Mouse (Mus musculus) left cerebral cortex, adult 9 months (tissue): ENCODE data around the gene Zfyve27.

Source experiments
- DNase-seq, 2 experiments: peaks; one replicate each; pipeline ENCODE4 v3.0.0; 2022; ENCODE audit warnings: low spot score in 2 of 2

Gene Zfyve27

GRCm38 (mm10) chr19:42142757-42143156 is 21.0 kb upstream of the Zfyve27 start:
- no peak for DNase-seq

GRCm38 (mm10) chr19:42144067-42144466 is 19.7 kb upstream of the Zfyve27 start:
- no peak for DNase-seq

- peak in 1 of 2 experiments; percentile 92 for DNase-seq
These were observed 19.1 kb upstream of the Zfyve27 start for GRCm38 (mm10) chr19:42144541-42145167.

- no peak for DNase-seq
These were observed 18.5 kb upstream of the Zfyve27 start for GRCm38 (mm10) chr19:42145210-42145609.

GRCm38 (mm10) chr19:42145731-42146130 is 18.0 kb upstream of the Zfyve27 start:
- DNase-seq, result no peak

- no peak for DNase-seq
These were observed 17.3 kb upstream of the Zfyve27 start for GRCm38 (mm10) chr19:42146276-42147010.

- DNase-seq, result peak in 1 of 2 experiments; percentile 42
These were observed 16.5 kb upstream of the Zfyve27 start, which contains the start of gene Marveld1 for GRCm38 (mm10) chr19:42147170-42147768. Gene Marveld1, plus strand, starts transcription at chr19:42147400.

GRCm38 (mm10) chr19:42147769-42148568 is 15.8 kb upstream of the Zfyve27 start:
- peak in 1 of 2 experiments; percentile 68 for DNase-seq

GRCm38 (mm10) chr19:42148569-42148860 is 15.2 kb upstream of the Zfyve27 start:
- no peak for DNase-seq

- DNase-seq, result peak; percentile 53 to 92
These were observed 11.8 kb upstream of the Zfyve27 start for GRCm38 (mm10) chr19:42151990-42152389.

- DNase-seq, result no peak
These were observed 6.1 kb upstream of the Zfyve27 start for GRCm38 (mm10) chr19:42157493-42158237.

GRCm38 (mm10) chr19:42158246-42159017 is 5.3 kb upstream of the Zfyve27 start:
- DNase-seq, result no peak

GRCm38 (mm10) chr19:42164188-42164587 is 437 bp downstream of the Zfyve27 start:
- no peak for DNase-seq

GRCm38 (mm10) chr19:42166130-42166529 is 2.4 kb downstream of the Zfyve27 start:
- DNase-seq, result peak in 1 of 2 experiments; percentile 92

GRCm38 (mm10) chr19:42166766-42167165 is 3.0 kb downstream of the Zfyve27 start:
- DNase-seq, result no peak

- no peak for DNase-seq
These were observed 3.7 kb downstream of the Zfyve27 start for GRCm38 (mm10) chr19:42167489-42167888.

GRCm38 (mm10) chr19:42169322-42169975 is 5.7 kb downstream of the Zfyve27 start:
- no peak for DNase-seq

GRCm38 (mm10) chr19:42170025-42170969 is 6.5 kb downstream of the Zfyve27 start:
- peak; percentile 85 to 92 for DNase-seq

GRCm38 (mm10) chr19:42176841-42177240 is 13.1 kb downstream of the Zfyve27 start:
- no peak for DNase-seq
